Mouse (Mus musculus) ES-Bruce4 (cell line): ENCODE data around the gene Meis2.

Experiments used
- CTCF ChIP-seq: IDR thresholded peaks from one replicate; pipeline ENCODE4 v1.8.1; 2011; ENCODE audit warnings: low read depth, low read length
- EP300 ChIP-seq: IDR thresholded peaks from 2 replicates; pipeline ENCODE4 v1.6.1; 2011; ENCODE audit warnings: low read depth, low read length; ENCODE audit not compliant: insufficient read depth
- POLR2A ChIP-seq: IDR thresholded peaks from one replicate; pipeline ENCODE4 v1.8.1; 2011; ENCODE audit warnings: low read length; ENCODE audit not compliant: insufficient read depth

GRCm38 (mm10) chr2:115964911-115965310, 100.7 kb downstream of the Meis2 start:
- TF ChIP-seq POLR2A = no peak
- no peak for TF ChIP-seq EP300
- TF ChIP-seq CTCF = no peak
